Comparison of ENCODE assay signal across 46 mouse cellular contexts in genomic region chr17:34370563-34370962, GRCm38 (mm10). TPM values are rescaled to one million over a fixed set of nuclear protein-coding genes. Genes with fewer than 3 reads are reported as not detected.
"Had no signal": no experiment of that assay in that cellular context is flagged by ENCODE, and none has a peak within 500 bp of the region (broad histone marks: within the 10 kb centered on the region; RNA-seq: fewer than 3 reads in every experiment).

No protein-coding gene starts in this region.

- H3K9me3 ChIP-seq: limb, embryonic 10.5 days; limb, embryonic 12.5 days; limb, embryonic 13.5 days; limb, embryonic 15.5 days; liver, embryonic 12.5 days; liver, embryonic 13.5 days; liver, embryonic 15.5 days; lung, embryonic 15.5 days; megakaryocyte, embryonic 14.5 days; midbrain, embryonic 10.5 days; midbrain, embryonic 12.5 days; midbrain, embryonic 13.5 days; midbrain, embryonic 15.5 days had no signal

- H3K4me1 ChIP-seq: limb, embryonic 10.5 days; limb, embryonic 12.5 days; limb, embryonic 13.5 days; limb, embryonic 15.5 days; liver, embryonic 12.5 days; liver, embryonic 13.5 days; liver, embryonic 15.5 days; lung, embryonic 15.5 days; midbrain, embryonic 10.5 days; midbrain, embryonic 12.5 days; midbrain, embryonic 13.5 days; midbrain, embryonic 15.5 days had no signal

- H3K4me3 ChIP-seq: limb, embryonic 10.5 days; limb, embryonic 12.5 days; limb, embryonic 13.5 days; limb, embryonic 15.5 days; liver, embryonic 12.5 days; liver, embryonic 13.5 days; liver, embryonic 15.5 days; lung, embryonic 15.5 days; megakaryocyte, embryonic 14.5 days; midbrain, embryonic 10.5 days; midbrain, embryonic 12.5 days; midbrain, embryonic 13.5 days; midbrain, embryonic 15.5 days; myocyte had no signal

- H3K27me3 ChIP-seq: limb, embryonic 13.5 days; limb, embryonic 15.5 days; liver, embryonic 15.5 days; lung, embryonic 15.5 days; midbrain, embryonic 12.5 days; midbrain, embryonic 13.5 days; midbrain, embryonic 15.5 days had no signal

- DNase-seq: left cerebral cortex, postnatal 4 days; liver; liver, embryonic 13.5 days; liver, postnatal 0 days; lung, adult 18-20 months; lung, adult 2 months; lung, embryonic 14.5 days; lung, postnatal 10 days; lung, postnatal 14 days; lung, postnatal 36 days; lung, postnatal 4 days; midbrain, embryonic 14.5 days had no signal

- H3K27ac ChIP-seq: limb, embryonic 10.5 days; limb, embryonic 12.5 days; limb, embryonic 13.5 days; limb, embryonic 15.5 days; liver, embryonic 12.5 days; liver, embryonic 13.5 days; liver, embryonic 14.5 days; liver, embryonic 15.5 days; lung, embryonic 15.5 days; macrophage; midbrain, embryonic 10.5 days; midbrain, embryonic 12.5 days; midbrain, embryonic 13.5 days; midbrain, embryonic 15.5 days had no signal

- H3K36me3 ChIP-seq: limb, embryonic 10.5 days; limb, embryonic 12.5 days; limb, embryonic 13.5 days; limb, embryonic 15.5 days; liver, embryonic 12.5 days; liver, embryonic 13.5 days; liver, embryonic 15.5 days; lung, embryonic 15.5 days; midbrain, embryonic 10.5 days; midbrain, embryonic 12.5 days; midbrain, embryonic 13.5 days; midbrain, embryonic 15.5 days had no signal

- H3K4me2 ChIP-seq: limb, embryonic 12.5 days; limb, embryonic 13.5 days; limb, embryonic 15.5 days; liver, embryonic 11.5 days; liver, embryonic 12.5 days; liver, embryonic 13.5 days; liver, embryonic 15.5 days; lung, embryonic 14.5 days; lung, embryonic 15.5 days; midbrain, embryonic 11.5 days; midbrain, embryonic 12.5 days; midbrain, embryonic 13.5 days; midbrain, embryonic 15.5 days had no signal

- H3K9ac ChIP-seq: limb, embryonic 12.5 days; limb, embryonic 13.5 days; limb, embryonic 15.5 days; liver, embryonic 12.5 days; liver, embryonic 13.5 days; liver, embryonic 14.5 days; liver, embryonic 15.5 days; liver, postnatal 0 days; lung, embryonic 14.5 days; lung, embryonic 15.5 days; midbrain, embryonic 12.5 days; midbrain, embryonic 13.5 days; midbrain, embryonic 15.5 days had no signal

- ATAC-seq: liver, embryonic 12.5 days; liver, postnatal 0 days; lung, postnatal 0 days; midbrain, embryonic 13.5 days; midbrain, embryonic 15.5 days; midbrain, embryonic 16.5 days had no signal

RNA-seq across cellular contexts. Expression of gene Btnl1, which starts 6.4 kb away (rescaled TPM):
- total RNA-seq: left cerebral cortex, adult 8-10 months; left cerebral cortex, postnatal 10 days; left cerebral cortex, postnatal 14 days; left cerebral cortex, postnatal 25 days; left cerebral cortex, postnatal 36 days; left cerebral cortex, postnatal 4 days; liver, adult 2 months; megakaryocyte progenitor cell, adult 5-6 weeks; megakaryocyte, adult 5-6 weeks; megakaryocyte-erythroid progenitor cell, adult 5-6 weeks; midbrain, postnatal 0 days; monocyte, adult 5-6 weeks had no signal
- polyA plus RNA-seq: limb, embryonic 10.5 days; limb, embryonic 11.5 days; limb, embryonic 12.5 days; limb, embryonic 13.5 days; limb, embryonic 14.5 days; limb, embryonic 15.5 days; liver, adult 2 months; liver, embryonic 11.5 days; liver, embryonic 12.5 days; liver, embryonic 13.5 days; liver, embryonic 14.5 days; liver, embryonic 15.5 days; liver, postnatal 0 days; lung, embryonic 14.5 days; lung, embryonic 15.5 days; lung, embryonic 16.5 days; lung, postnatal 0 days; macrophage; midbrain, embryonic 10.5 days; midbrain, embryonic 11.5 days; midbrain, embryonic 12.5 days; midbrain, embryonic 13.5 days; midbrain, embryonic 14.5 days; midbrain, embryonic 15.5 days; midbrain, embryonic 16.5 days; midbrain, postnatal 0 days; myocyte had no signal

RNA-seq across cellular contexts. Expression of gene Btnl2, which starts 15.9 kb away (rescaled TPM):
- total RNA-seq: megakaryocyte progenitor cell, adult 5-6 weeks; megakaryocyte-erythroid progenitor cell, adult 5-6 weeks; midbrain, postnatal 0 days had no signal
- polyA plus RNA-seq: limb, embryonic 10.5 days; limb, embryonic 11.5 days; limb, embryonic 12.5 days; liver, adult 2 months; liver, embryonic 11.5 days; liver, postnatal 0 days; lung, postnatal 0 days; midbrain, embryonic 13.5 days; midbrain, embryonic 14.5 days; midbrain, embryonic 15.5 days; midbrain, postnatal 0 days; myocyte had no signal

RNA-seq across cellular contexts. Expression of gene BC051142, which starts 28.1 kb away (rescaled TPM):
- total RNA-seq: liver, adult 2 months; monocyte, adult 5-6 weeks had no signal
- polyA plus RNA-seq: liver, embryonic 15.5 days; myocyte had no signal

RNA-seq across cellular contexts. Expression of gene H2-Eb2, which starts 45.1 kb away (rescaled TPM):
- total RNA-seq: left cerebral cortex, adult 8-10 months; left cerebral cortex, postnatal 10 days; left cerebral cortex, postnatal 14 days; left cerebral cortex, postnatal 25 days; left cerebral cortex, postnatal 36 days; left cerebral cortex, postnatal 4 days had no signal
- polyA plus RNA-seq: limb, embryonic 10.5 days; limb, embryonic 13.5 days; limb, embryonic 14.5 days; limb, embryonic 15.5 days; liver, embryonic 11.5 days; liver, embryonic 12.5 days; liver, embryonic 13.5 days; liver, embryonic 14.5 days; liver, embryonic 15.5 days; liver, embryonic 16.5 days; liver, postnatal 0 days; lung, embryonic 14.5 days; lung, postnatal 0 days; midbrain, embryonic 10.5 days; midbrain, embryonic 11.5 days; midbrain, embryonic 12.5 days; midbrain, embryonic 13.5 days; midbrain, embryonic 14.5 days; myocyte had no signal
